Mouse (Mus musculus) liver, embryonic 16.5 days (tissue): Measurements from ENCODE around the gene Zfp961. TPM values are rescaled to one million over a fixed set of nuclear protein-coding genes. Genes with fewer than 3 reads are reported as not detected.
"Not testable (repeated sequence)": the region's sequence is repeated elsewhere in the genome, so short reads cannot be mapped to it uniquely, and the experiment has no call there.

ENCODE experiments used
- ATAC-seq: fragments of 200-750 bp; cut with Nextera tagmentation; 2 replicates; pipeline ENCODE4 v1.8.0; 2017; ENCODE audit warnings: low read depth, mild to moderate bottlenecking, moderate number of reproducible peaks, moderate library complexity
- H3K27ac ChIP-seq: fragments of 300-500 bp; sonication (generic); 2 replicates; pipeline ENCODE4 v1.5.1; 2014; ENCODE audit warnings: mild to moderate bottlenecking, low read length
- H3K27me3 ChIP-seq: fragments of 300-500 bp; sonication (generic); 2 replicates; pipeline ENCODE4 v1.6.1; 2014; ENCODE audit warnings: low read depth, low read length, mixed read lengths; ENCODE audit not compliant: control insufficient read depth, insufficient read depth
- H3K36me3 ChIP-seq: fragments of 300-500 bp; sonication (generic); 2 replicates; pipeline ENCODE4 v1.6.1; 2014; ENCODE audit warnings: mild to moderate bottlenecking; ENCODE audit not compliant: control insufficient read depth, insufficient read depth
- H3K4me1 ChIP-seq: fragments of 300-500 bp; sonication (generic); 2 replicates; pipeline ENCODE4 v1.6.1; 2014; ENCODE audit warnings: low read depth, low read length, mixed read lengths; ENCODE audit not compliant: control insufficient read depth
- H3K4me2 ChIP-seq: fragments of 300-500 bp; sonication (generic); 2 replicates; pipeline ENCODE4 v1.6.1; 2014; ENCODE audit warnings: low read depth, low read length, mixed read lengths
- H3K4me3 ChIP-seq: fragments of 300-500 bp; sonication (generic); 2 replicates; pipeline ENCODE4 v1.5.1; 2014; ENCODE audit warnings: low read depth, mild to moderate bottlenecking, low read length
- H3K9ac ChIP-seq: fragments of 300-500 bp; sonication (generic); 2 replicates; pipeline ENCODE4 v1.6.1; 2014; ENCODE audit warnings: low read depth, low read length
- H3K9me3 ChIP-seq: fragments of 300-500 bp; sonication (generic); replicated peaks from 2 replicates; pipeline ENCODE4 v1.6.1; 2016; ENCODE audit warnings: low read length; ENCODE audit not compliant: control insufficient read depth
- WGBS: fragments of 180-500 bp; shearing (Covaris S2); extraction: QIAGEN DNeasy Blood & Tissue Kit; methylation state at CpG from one replicate; pipeline ENCODE4 v1.1.7; 2014; ENCODE audit not compliant: insufficient replicate concordance; 5-methylcytosine and 5-hydroxymethylcytosine counted together
- polyA plus RNA-seq: library from polyadenylated mRNA; unstranded; fragments of >200 nt; fragmentation: Nextera tagmentation; extraction: Ambion mirVana; gene quantifications from 2 replicates; pipeline ENCODE4 v1.2.1, GENCODE M21; 2015

Zfp961 gene
- polyA plus RNA-seq, 1 experiment from 2014 or later: 6.1 TPM

- H3K4me3 ChIP-seq, H3K36me3 ChIP-seq, H3K27me3 ChIP-seq, H3K9me3 ChIP-seq, ATAC-seq, H3K27ac ChIP-seq, H3K9ac ChIP-seq, H3K4me2 ChIP-seq: not testable (repeated sequence)
- H3K4me1 ChIP-seq: peaks cover 13% of the 10 kb centered on the region
- 87% methylated on average over 16 of the region's 16 CpGs for WGBS
Observed at GRCm38 (mm10) chr8:71952961-71953700, 2.3 kb downstream of the Zfp961 start.

- ATAC-seq: no peak
- no peak overlapping the region for H3K27ac ChIP-seq
- H3K4me1 ChIP-seq: peaks cover 13% of the 10 kb centered on the region
- 85% methylated on average over 9 of the region's 9 CpGs for WGBS
- H3K4me3 ChIP-seq: no peak overlapping the region
- no peak overlapping the region for H3K4me2 ChIP-seq
- no peak overlapping the region for H3K9ac ChIP-seq
- peaks cover 3% of the 10 kb centered on the region; the same call in 1 of the 2 replicates for H3K36me3 ChIP-seq
- H3K27me3 ChIP-seq: no peaks in the 10 kb centered on the region
- no peaks in the 10 kb centered on the region for H3K9me3 ChIP-seq
Observed at GRCm38 (mm10) chr8:71954666-71955065, 3.8 kb downstream of the Zfp961 start.

GRCm38 (mm10) chr8:71960483-71960882 lies 9.6 kb downstream of the Zfp961 start:
- no peak overlapping the region for H3K9ac ChIP-seq
- H3K36me3 ChIP-seq: peaks cover 6% of the 10 kb centered on the region
- no peak overlapping the region for H3K4me2 ChIP-seq
- ATAC-seq: no peak
- H3K27me3 ChIP-seq: no peaks in the 10 kb centered on the region
- no peaks in the 10 kb centered on the region for H3K9me3 ChIP-seq
- no peak overlapping the region for H3K4me3 ChIP-seq
- H3K27ac ChIP-seq: no peak overlapping the region
- H3K4me1 ChIP-seq: no peaks in the 10 kb centered on the region

GRCm38 (mm10) chr8:71961796-71962195 lies 11.0 kb downstream of the Zfp961 start:
- Histone ChIP-seq H3K36me3 (peaks cover 19% of the 10 kb centered on the region), H3K9me3 (no peaks in the 10 kb centered on the region; the same call in 1 of the 2 replicates), H3K27ac (no peak overlapping the region), H3K27me3 (no peaks in the 10 kb centered on the region), H3K9ac (no peak overlapping the region), H3K4me1 (no peaks in the 10 kb centered on the region), H3K4me3 (no peak overlapping the region), H3K4me2 (no peak overlapping the region)
- no peak for ATAC-seq
- 70% methylated on average over 5 of the region's 5 CpGs for WGBS

- Histone ChIP-seq H3K4me1 (no peaks in the 10 kb centered on the region), H3K4me3 (no peak overlapping the region), H3K9ac (no peak overlapping the region), H3K27me3 (no peaks in the 10 kb centered on the region), H3K36me3 (peaks cover 34% of the 10 kb centered on the region), H3K9me3 (no peaks in the 10 kb centered on the region; the same call in 1 of the 2 replicates), H3K27ac (no peak overlapping the region), H3K4me2 (no peak overlapping the region)
- 67% methylated on average over 3 of the region's 3 CpGs for WGBS
- no peak for ATAC-seq
Observed at GRCm38 (mm10) chr8:71964051-71964450, 13.2 kb downstream of the Zfp961 start.

- 66% methylated on average over 2 of the region's 2 CpGs for WGBS
Observed at GRCm38 (mm10) chr8:71965166-71965565, 14.3 kb downstream of the Zfp961 start.

GRCm38 (mm10) chr8:71966411-71966810 lies 15.6 kb downstream of the Zfp961 start:
- Histone ChIP-seq H3K9ac (no peak overlapping the region), H3K4me2 (no peak overlapping the region), H3K9me3 (no peaks in the 10 kb centered on the region; the same call in 1 of the 2 replicates), H3K27me3 (no peaks in the 10 kb centered on the region), H3K4me1 (no peaks in the 10 kb centered on the region), H3K4me3 (no peak overlapping the region), H3K27ac (no peak overlapping the region), H3K36me3 (peaks cover 38% of the 10 kb centered on the region)
- ATAC-seq: no peak

More at GRCm38 (mm10) chr8:71965166-71965565, 14.3 kb downstream of the Zfp961 start:
- no peak overlapping the region for H3K9ac ChIP-seq
- no peak overlapping the region for H3K27ac ChIP-seq
- no peaks in the 10 kb centered on the region for H3K27me3 ChIP-seq
- peaks cover 38% of the 10 kb centered on the region for H3K36me3 ChIP-seq
- no peak overlapping the region for H3K4me2 ChIP-seq
- H3K9me3 ChIP-seq: no peaks in the 10 kb centered on the region; the same call in 1 of the 2 replicates
- H3K4me1 ChIP-seq: no peaks in the 10 kb centered on the region
- H3K4me3 ChIP-seq: no peak overlapping the region
- ATAC-seq: no peak

GRCm38 (mm10) chr8:71967261-71967660 lies 16.4 kb downstream of the Zfp961 start:
- H3K9me3 ChIP-seq: no peaks in the 10 kb centered on the region; the same call in 1 of the 2 replicates

GRCm38 (mm10) chr8:71968100-71968499 lies 17.3 kb downstream of the Zfp961 start:
- 85% methylated on average over 6 of the region's 6 CpGs for WGBS
- Histone ChIP-seq H3K4me2 (no peak overlapping the region), H3K36me3 (peaks cover 38% of the 10 kb centered on the region), H3K9me3 (no peaks in the 10 kb centered on the region; the same call in 1 of the 2 replicates), H3K27me3 (no peaks in the 10 kb centered on the region), H3K27ac (no peak overlapping the region), H3K4me1 (no peaks in the 10 kb centered on the region), H3K9ac (no peak overlapping the region), H3K4me3 (no peak overlapping the region)
- no peak for ATAC-seq

More at GRCm38 (mm10) chr8:71967261-71967660, 16.4 kb downstream of the Zfp961 start:
- Histone ChIP-seq H3K27me3 (no peaks in the 10 kb centered on the region), H3K27ac (no peak overlapping the region), H3K9ac (no peak overlapping the region), H3K4me1 (no peaks in the 10 kb centered on the region), H3K4me3 (no peak overlapping the region), H3K4me2 (no peak overlapping the region), H3K36me3 (peaks cover 38% of the 10 kb centered on the region)
- 80% methylated on average over 5 of the region's 5 CpGs for WGBS
- no peak for ATAC-seq
